Mouse (Mus musculus) gastrocnemius, postnatal 4 days (tissue): ENCODE results near the gene Map2k6. TPM values are rescaled to one million over a fixed set of nuclear protein-coding genes. Genes with fewer than 3 reads are reported as not detected.
"Not testable (repeated sequence)": the region's sequence is repeated elsewhere in the genome, so short reads cannot be mapped to it uniquely, and the experiment has no call there.

Experiments
- DNase-seq, 2 experiments: peaks; one replicate each; pipeline ENCODE4 v3.0.0; 2021 to 2022; ENCODE audit warnings: low spot score in 2 of 2, mixed read lengths in 2 of 2
- long read RNA-seq, 2 experiments: library from polyadenylated mRNA; stranded (forward); transcript quantifications; one replicate each; pipeline ENCODE4 v2.0.0; 2021
- total RNA-seq, 2 experiments: library from RNA; stranded (reverse); gene quantifications; 2 replicates each; pipeline ENCODE4 v1.2.3; 2021

Map2k6 gene
- total RNA-seq = 10 to 100 TPM; 13.8 to 16.4 TPM
- long read RNA-seq, experiment 1, transcript Map2k6-201 (12 exons, 2,068 nt) = major isoform, 6 of 10 reads
- long read RNA-seq, experiment 1, partial matches to known transcripts = 0 of 10 reads
- long read RNA-seq, experiment 1, other reads (novel, unspliced or antisense) = 4 of 10 reads
- long read RNA-seq, experiment 2, transcript Map2k6-201 (12 exons, 2,068 nt) = major isoform, 7 of 14 reads
- long read RNA-seq, experiment 2, partial matches to known transcripts = 0 of 14 reads
- long read RNA-seq, experiment 2, other reads (novel, unspliced or antisense) = 7 of 14 reads

DNA sequence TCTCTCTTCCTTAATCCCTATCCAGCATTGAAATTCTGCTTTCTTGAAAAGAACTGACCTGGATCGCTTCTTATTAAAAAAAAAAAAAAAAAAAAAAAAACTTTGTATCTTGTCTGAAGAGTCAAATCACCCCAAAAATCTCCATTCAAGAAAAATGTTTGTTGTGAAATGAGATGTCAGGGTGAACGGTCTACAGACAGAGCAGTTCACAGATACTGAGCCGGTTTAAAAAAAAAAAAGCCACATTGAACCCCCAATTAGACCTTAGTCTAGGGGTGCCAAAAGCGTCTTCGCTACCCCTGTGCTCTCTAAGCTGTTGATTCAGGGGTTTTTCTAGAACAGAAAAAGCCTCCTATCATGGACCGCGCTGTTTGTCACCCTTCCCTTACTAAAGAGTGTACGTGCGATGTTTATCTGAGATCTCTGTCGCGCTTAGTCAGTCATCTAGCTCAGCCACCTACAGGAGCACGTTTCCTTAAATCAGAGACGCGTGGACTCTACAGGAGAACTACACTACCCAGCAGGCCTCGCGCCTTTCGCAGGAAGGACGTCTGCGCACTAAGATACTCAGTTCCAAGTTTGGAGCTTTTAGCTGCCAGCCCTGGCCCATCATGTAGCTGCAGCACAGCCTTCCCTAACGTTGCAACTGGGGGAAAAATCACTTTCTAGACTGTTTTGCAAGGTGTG, at the start of gene Map2k6:
Map2k6 (plus strand) TSS at position 570 of the 687 bp plus-strand sequence.
- peak; percentile 56 to 79 for DNase-seq

DNA sequence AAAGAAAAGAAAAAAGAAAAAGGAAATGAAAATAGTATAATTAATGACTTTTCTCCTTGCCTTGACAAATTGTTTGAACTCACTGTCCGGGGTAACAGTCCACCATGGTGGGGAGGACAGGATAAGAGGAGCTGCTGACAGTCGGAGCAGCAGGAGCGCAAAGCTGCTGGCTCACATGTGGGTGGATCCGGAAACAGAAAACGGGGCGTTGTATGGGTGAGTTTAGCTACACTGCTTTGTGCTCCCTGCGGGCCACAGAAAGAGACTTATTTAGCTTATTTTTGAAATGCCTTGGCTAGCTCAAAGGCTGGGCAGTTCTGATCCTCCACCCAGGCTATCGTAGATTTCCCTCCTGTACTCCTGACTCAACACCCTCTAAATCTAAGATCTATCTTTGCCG, 44.7 kb upstream of the Map2k6 start:
- DNase-seq = no peak

GRCm38 (mm10) chr11:110355131-110355530, 43.8 kb upstream of the Map2k6 start:
- not testable (repeated sequence) for DNase-seq

DNA sequence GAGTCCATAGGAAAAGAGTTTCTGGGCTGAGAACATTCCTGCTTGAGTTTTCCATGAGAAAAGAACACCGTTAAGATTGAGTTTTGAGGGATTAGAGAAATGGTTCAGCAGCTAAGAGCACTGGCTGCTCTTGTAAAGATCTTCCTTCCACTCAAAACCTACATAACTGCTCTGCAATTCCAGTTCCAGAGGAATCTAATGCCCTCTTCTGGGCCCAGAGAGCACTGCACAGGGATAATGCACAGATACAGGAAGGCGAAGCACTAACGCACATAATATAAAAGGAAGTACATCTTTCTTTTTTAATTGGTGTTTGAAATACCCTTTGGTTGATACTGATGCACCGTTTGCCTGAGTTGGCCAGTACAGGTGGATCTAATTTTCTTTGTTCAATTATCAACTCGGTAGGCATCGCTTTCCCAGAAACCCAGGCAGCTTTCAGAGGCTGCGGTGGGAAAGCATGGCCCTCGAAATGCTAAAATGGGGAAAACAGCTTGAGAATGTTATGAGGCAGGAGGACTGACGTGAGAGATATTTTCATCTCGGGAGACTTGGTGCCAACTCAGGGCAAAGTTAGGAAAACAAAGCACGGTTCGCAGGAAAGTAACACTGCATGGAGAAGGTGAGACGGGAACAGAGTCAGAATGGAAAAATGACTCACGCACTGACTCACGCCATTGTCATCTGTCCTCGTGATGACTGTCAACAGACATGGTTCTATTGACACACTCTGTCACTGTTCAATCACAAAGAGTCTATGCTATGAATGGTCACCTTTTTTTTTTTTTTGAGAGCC, 41.0 kb upstream of the Map2k6 start:
- DNase-seq = no peak

- DNase-seq = peak in 1 of 2 experiments; percentile 30
These were observed 33.9 kb upstream of the Map2k6 start for GRCm38 (mm10) chr11:110365016-110365415.

DNA sequence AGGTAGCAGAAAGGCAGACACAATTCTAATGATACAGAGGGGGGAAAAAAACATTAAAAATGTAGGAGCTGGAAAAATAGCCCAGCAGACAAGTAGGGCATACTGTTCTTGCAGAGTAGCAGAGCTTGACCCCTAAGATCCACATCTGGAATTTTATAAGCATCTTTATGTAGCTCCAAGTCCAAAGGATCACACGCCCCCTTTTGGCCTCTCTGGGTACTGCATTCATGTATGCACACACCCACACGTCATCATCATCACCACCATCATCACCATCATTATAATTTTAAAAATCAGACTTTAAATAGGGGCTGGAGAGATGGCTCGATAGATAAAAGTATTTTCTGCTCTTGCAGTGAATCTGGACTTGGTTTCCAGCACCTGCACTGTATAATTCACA, 32.0 kb upstream of the Map2k6 start:
- DNase-seq = no peak

- DNase-seq = no peak
These were observed 31.3 kb upstream of the Map2k6 start for GRCm38 (mm10) chr11:110367638-110368037.

GRCm38 (mm10) chr11:110369312-110370019, 29.5 kb upstream of the Map2k6 start:
- no peak for DNase-seq

DNA sequence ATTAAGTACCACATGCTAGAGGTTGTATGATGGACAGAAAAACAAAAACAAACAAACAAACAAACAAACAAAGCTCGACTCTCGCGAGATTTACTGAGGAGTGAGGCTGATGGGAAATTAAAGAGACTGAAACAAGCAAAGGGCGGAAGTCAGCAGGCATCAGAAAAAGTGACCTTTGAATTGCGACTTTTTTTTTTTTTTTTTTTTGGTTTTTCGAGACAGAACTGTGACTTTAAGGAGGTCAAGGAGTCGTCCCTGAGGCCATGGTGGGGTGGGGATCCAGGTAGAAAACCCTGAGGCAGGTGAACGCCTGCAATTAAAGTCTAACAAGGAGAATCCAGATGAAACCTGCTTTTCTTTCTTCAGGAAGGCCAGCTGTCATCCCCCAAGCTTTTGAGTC, 27.1 kb upstream of the Map2k6 start:
- no peak for DNase-seq

- DNase-seq = no peak
These were observed 26.5 kb upstream of the Map2k6 start for GRCm38 (mm10) chr11:110372266-110372954.

DNA sequence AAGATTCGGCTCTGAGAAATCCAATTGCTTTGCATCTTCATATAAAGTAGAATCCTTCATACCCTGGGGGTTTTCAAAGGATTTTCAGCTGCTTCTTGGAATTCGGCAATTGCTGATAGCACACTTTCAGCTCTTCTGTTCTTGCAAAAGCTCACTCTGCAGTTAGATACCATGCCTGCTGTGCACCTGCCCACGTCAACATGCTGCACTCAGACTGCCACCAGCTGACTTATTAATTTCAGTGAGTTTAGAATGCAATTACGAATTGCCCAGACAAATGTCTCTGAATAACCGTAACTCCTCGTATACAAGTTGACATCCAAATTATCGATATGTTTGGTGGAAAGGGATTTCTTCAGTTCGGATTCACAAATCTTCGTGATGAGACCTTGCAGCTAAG, 24.9 kb upstream of the Map2k6 start:
- no peak for DNase-seq

GRCm38 (mm10) chr11:110379661-110380309, 19.1 kb upstream of the Map2k6 start:
- DNase-seq = peak; percentile 28 to 54

GRCm38 (mm10) chr11:110380310-110380668, 18.6 kb upstream of the Map2k6 start:
- no peak for DNase-seq

- DNase-seq = no peak
These were observed 13.4 kb upstream of the Map2k6 start for GRCm38 (mm10) chr11:110385487-110385886.

DNA sequence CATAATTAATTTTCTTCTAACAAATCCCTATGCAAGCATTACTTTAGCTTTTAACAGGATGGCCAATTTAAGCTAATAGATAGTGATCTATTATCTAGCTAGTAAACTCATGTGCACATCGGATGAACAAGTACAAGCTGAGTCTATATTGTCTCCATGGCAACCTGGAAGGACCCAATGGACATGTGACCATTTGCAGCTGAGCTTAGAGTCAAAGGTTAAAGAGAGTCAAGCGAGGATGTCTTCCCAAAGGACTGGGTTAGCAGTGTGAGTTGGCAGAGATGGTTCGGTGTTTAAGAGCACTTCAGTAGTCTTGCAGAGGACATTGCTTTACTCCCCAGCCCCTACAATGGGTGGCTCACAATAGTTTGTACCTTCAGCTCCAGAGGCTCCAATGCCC, 6.2 kb upstream of the Map2k6 start:
- DNase-seq = no peak

- no peak for DNase-seq
These were observed 4.0 kb upstream of the Map2k6 start for GRCm38 (mm10) chr11:110394788-110395452.

GRCm38 (mm10) chr11:110396085-110396484, 2.8 kb upstream of the Map2k6 start:
- DNase-seq = no peak

GRCm38 (mm10) chr11:110399240-110400150, 573 bp downstream of the Map2k6 start:
- no peak for DNase-seq

- DNase-seq = no peak
These were observed 1.4 kb downstream of the Map2k6 start for GRCm38 (mm10) chr11:110400283-110400682.
